Mouse (Mus musculus): ENCODE measurements around the gene Prkd2.

GRCm38 (mm10) chr7:16913806-16914452 is 71.2 kb downstream of the Prkd2 start:
- TF ChIP-seq CTCF (IDR thresholded peaks at IDR 0.05; ENCODE audit: control insufficient read depth, insufficient read depth, insufficient read length) (peak; percentile 58), MAX (IDR thresholded peaks at IDR 0.05) (no peak), MYOG (IDR thresholded peaks at IDR 0.05; ENCODE audit: control insufficient read depth, extremely low read depth, insufficient read length) (no peak), CEBPB (IDR thresholded peaks at IDR 0.05; ENCODE audit: low read depth) (no peak), USF1 (IDR thresholded peaks at IDR 0.05; ENCODE audit: low read depth) (no peak), MYOD1 (IDR thresholded peaks at IDR 0.05; ENCODE audit: control insufficient read depth, insufficient read length, low read depth) (no peak), FOSL1 (IDR thresholded peaks at IDR 0.05; ENCODE audit: insufficient read depth, low read length, poor library complexity, severe bottlenecking) (no peak)

Measured in C2C12 (cell line).